Mouse (Mus musculus): ENCODE measurements around the gene Cct7.
A peak's percentile ranks its signal among the peaks of the same experiment; 100 is the strongest.

DNA sequence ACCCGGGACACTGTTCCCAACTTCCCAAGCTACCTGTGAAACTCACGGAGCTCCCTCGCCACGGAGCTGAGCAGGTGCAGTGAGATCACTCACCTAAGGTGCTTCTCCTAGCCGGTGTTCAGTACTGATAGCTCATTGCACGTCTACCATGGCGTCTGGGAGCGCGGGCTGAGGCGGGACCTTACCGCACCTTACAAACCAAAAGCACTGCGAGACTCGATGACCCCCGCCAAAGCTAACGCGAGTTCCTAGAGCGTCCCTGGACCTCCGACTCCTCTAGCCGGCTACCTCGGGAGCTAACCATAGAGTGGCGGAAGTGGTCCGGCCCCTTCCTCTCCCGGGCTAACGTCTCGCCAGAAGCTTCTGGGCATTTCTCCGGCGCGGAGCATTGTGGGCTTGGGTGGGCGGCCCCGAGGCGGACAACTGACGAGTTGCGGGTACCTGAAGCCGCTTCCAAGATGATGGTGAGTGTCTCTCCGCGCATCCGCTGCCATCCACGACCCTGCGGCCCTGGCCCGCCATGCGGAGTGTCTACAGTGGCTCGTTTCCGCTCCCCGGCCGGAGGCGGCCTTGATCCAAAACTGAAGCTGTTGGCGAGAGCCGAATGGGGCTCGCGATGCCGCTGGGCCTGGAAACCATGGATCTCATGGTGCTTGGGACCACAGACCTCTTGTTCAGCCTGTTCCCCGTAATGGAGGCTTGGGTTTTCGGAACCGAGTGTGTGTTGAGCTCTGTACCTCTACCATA lies 523 bp downstream of the Cct7 start, which contains the start of gene Pradc1:
- TF ChIP-seq POLR2A (IDR thresholded peaks at IDR 0.05; ENCODE audit: low read depth, low read length) (peak; percentile 64), CTCF (IDR thresholded peaks at IDR 0.05; ENCODE audit: extremely low read depth, insufficient read length, insufficient replicate concordance, low read depth, low read length) (no peak)

Data from small intestine, adult 2 months (tissue).